Mouse (Mus musculus) granulocyte monocyte progenitor cell, adult 5-6 weeks (primary cell): Measurements from ENCODE around the gene Haao. TPM values are rescaled to one million over a fixed set of nuclear protein-coding genes. Genes with fewer than 3 reads are reported as not detected.

ENCODE experiments used
- ATAC-seq: replicated peaks from 2 replicates; pipeline ENCODE4 v1.8.0; 2016; ENCODE audit warnings: mild to moderate bottlenecking, moderate TSS enrichment, inconsistent platforms; ENCODE audit not compliant: poor library complexity, severe bottlenecking
- total RNA-seq, 2 experiments: library from RNA; stranded (forward) in 1 of 2; stranded (reverse) in 1 of 2; fragments of 200-712, 200-1000 nt in 1 of 2; fragments of >200 nt in 1 of 2; fragmentation: Nextera tagmentation in 1 of 2; gene quantifications; 2 replicates each; pipeline ENCODE4 v1.2.3; 2014 to 2017

Gene Haao
- total RNA-seq (2014; fragmentation: Nextera tagmentation) (36.7 and 42.2 TPM in 2 replicates), total RNA-seq (2017) (17.0 and 26.2 TPM in 2 replicates)

DNA sequence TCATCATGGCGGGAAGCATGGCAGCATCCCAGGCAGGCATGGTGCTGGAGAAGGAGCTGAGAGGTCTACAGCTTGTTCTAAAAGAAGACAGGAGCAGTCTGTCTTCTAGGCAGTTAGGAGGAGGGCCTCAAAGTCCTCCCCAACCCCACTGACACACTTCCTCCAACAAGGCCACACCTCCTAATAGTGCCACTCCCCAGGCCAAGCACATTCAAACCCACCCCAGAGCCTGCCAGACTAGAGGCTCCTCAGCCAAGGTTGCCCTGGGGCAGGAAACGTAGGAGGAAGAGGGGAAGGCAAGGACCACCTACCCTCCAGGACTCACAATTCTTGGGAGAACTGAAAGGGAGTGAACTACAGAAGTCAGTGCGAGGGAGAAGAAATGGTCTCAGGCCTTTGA lies at the start of gene Haao:
Gene Haao (minus strand): TSS at position 149 of the 400 bp plus-strand sequence.
- ATAC-seq = peak; percentile 40

DNA sequence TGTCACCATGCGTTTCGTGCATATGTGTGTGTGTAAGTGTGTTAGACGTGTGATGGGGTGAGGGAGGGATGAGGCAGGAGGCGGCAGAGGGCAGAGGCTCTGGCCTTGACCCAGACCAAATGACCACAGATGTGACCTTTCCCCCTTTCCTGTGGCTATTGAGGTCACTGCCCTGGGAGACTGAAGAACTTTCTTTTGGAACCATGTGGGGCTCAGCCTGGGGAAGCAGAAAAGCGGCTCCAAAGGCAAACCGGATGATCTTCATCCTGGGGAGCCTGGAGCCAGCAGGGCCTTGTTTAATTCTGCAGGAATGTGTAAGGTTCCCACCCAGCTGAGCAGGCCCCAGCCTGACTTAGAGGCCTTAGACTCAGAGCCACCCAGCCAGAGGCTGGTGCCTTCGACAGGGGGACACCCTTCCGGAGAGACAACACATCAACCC lies 49.6 kb upstream of the Haao start:
- ATAC-seq = no peak

DNA sequence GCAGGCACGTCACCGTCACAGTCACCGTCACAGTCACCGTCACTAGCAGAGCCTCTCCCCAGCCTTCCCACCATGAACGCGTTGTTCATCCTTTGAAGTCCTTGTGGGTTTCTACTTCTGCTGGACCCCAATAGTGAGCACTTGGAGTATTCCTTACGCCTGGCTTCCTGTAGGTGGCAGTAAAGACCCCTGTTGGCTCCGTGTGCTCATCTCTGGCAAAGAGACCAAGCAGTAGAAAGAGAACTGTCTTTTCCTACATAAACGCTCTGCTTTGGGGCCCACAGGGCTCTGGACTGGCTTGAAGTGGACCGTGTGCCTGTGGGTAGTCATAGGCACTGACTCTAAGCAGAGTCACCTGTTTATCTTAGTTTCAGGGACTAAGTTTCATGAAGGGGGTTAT lies 49.0 kb upstream of the Haao start:
- ATAC-seq = peak; percentile 71

DNA sequence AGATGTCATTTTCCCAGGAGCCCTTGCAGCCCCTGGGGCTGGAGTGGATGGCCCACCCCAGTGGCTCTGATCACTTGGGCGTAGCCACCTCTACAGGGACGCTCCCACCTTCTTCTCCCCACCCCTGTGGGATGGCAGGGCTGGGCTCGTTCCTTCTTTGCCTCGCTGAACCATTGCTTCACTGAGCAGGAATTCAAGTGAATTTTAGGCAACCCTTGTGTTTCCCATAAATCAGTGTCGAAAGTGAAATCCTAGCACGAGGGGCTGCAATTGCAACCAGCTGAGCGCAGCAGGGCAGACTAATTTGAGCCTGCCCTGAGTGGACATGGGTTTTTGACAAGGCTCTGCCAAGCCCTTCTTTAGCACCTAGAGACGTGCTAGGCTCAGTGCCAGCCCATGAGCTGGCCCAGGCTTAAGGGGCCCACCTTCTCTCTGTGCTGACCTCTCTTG lies 47.6 kb upstream of the Haao start:
- ATAC-seq = no peak

DNA sequence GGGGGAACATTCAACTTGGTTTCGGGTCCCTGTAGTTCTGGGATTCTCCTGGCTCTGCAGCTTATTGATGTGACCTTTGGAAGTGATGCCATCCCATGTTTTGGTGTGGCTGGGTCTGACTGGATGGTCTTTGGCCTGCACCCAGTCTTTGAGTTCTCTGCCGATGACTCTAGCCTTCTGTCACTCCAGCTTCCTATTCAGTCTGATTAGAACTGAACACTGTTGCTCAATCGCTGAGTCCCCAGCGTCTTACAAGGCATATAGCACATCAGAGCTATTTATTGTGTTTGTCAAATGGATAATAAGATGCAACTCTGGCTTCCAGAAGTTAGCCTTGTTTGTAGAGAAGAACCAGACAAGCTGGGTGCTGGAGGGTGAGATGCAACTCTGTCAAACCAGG lies 45.4 kb upstream of the Haao start:
- no peak; the same call in 1 of the 2 replicates for ATAC-seq

DNA sequence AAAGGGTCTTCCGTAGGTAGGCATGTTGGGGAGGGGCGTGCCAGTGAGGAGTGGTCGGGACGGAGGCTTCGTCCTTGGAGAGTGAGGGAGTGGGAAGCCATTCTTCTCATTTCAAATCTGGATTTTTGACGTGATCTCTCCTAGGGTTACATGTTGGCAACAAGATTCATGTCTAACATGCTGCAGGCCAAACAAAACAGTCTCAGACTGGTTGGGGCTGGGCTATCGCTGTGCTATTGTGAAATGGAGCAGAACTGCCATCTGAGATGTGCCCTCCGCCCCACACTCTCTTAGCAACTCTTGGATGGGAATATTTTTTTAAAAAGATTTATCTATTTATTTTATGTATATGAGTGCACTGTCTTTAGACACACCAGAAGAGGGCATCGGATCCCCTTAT lies 44.1 kb upstream of the Haao start:
- no peak for ATAC-seq

DNA sequence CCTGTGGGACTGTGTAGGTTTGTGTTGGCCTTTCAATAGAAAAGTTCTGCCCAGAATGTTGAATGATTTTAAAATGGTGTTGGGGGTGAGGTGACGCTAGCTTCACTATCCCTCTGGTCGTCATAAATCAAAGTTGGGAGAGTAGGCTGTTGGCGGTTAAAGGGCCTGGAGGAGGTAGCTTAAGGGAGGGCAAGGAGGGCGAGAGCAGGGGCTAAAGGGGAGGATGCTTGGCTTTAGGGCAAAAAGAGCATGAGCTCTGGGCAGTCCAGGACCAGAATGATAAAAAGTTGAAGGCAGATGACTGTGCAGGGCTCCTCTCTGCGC lies 42.6 kb upstream of the Haao start:
- no peak for ATAC-seq

DNA sequence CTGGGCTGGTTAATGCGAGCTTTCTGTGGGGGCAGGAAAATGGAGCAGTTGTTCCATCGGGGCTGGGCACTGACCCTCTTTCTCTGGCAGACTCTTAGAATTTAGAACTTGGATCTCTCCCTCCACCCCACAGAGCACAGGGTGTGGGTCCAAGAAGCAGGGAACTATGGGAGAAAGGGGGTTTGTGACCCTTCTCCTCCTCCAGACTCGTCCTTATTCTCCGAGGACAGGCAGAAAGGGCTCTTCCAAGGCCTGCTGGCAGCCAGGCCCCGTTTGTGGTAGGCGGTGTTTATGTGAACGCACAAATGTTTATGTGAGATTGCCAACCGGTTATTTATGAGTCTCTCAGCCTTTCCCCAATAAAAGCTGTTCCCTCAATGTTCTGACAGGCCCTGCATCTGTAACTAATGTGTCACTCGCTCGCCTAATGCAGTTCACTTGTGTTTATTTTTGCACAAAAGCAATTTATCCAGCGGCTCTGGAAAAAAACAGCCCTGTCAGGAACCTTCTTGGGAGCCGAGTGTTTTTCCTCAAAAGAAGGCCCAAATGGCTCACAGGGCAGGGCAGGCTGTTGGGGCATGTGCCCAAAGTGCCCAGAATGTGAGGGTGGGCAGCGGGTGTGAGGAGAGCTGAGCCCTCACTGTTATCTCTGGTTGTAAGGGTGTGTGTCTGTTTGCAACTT lies 42.1 kb upstream of the Haao start:
- no peak for ATAC-seq

DNA sequence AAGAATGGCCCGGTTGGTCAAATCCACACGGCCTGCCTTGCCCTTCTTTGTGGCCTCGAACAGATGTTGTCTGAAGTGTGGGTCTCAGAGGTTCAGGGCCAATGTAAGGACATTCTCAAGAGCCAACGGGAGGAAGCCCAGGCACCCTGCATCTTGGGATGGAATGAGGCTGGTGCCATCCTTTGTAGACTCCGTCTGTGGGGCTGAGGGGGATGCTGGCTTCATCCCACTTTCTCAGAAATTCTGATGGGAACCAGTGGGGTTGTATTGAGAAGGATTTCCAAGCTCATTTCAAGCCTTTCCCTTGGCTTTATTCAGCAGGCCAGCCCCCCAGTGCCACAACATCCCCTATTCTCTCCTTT lies 41.5 kb upstream of the Haao start:
- ATAC-seq = no peak

DNA sequence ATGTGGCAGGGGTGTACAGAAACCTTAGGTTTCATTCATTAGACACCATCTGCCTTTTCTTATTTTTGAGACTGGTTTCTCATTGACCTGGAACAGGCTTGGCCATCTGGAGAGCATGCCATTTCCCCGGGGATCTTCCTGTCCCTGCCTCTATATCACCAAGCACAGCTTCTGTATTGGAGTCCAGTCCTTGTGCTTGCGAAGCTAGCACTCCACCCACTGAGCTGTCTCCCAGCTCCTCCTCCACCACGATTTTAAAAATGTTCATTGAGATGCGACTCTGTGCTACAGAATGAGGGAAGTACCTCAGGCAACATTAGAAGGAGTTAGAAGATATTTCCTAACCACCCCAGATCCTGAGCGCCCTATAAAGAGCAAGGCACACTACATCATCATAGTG lies 39.5 kb upstream of the Haao start:
- ATAC-seq = no peak

DNA sequence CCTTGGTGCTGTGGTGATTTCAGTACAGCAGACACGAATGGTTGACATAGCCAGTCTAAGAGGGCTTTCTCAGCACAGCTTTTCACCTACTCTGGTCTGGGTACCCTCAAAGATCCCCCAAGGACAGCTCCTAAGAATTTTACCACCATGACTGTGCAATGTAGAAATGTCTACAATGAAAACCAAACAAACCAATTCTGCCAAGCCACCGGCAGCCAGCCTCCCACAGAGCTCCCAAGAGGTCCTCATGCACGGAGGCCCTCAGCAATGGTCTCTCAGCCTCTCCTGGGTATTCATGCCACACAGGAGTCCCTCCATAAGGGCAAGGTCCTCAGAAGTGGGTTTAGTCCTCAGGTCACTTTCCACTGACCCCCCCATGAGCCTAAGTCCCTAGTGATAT lies 38.6 kb upstream of the Haao start:
- ATAC-seq = no peak

DNA sequence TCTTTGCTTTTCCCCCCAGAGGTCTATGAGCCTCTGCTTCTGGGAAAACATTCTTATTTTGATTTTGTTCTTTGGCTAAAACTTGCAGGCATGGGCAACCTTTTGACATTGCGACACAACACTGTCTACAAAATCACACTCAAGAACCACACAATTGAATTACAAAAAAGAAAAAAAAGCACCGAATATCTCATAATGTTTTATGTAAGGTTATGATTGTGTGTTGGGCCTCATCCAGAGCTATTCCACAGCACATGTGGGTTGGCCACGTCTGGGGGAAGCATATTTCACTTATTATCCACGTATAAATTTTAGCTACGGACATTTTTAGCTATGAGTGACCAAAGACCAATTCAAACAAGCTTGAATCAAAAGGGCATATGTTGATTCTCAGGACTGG lies 38.0 kb upstream of the Haao start:
- no peak for ATAC-seq

DNA sequence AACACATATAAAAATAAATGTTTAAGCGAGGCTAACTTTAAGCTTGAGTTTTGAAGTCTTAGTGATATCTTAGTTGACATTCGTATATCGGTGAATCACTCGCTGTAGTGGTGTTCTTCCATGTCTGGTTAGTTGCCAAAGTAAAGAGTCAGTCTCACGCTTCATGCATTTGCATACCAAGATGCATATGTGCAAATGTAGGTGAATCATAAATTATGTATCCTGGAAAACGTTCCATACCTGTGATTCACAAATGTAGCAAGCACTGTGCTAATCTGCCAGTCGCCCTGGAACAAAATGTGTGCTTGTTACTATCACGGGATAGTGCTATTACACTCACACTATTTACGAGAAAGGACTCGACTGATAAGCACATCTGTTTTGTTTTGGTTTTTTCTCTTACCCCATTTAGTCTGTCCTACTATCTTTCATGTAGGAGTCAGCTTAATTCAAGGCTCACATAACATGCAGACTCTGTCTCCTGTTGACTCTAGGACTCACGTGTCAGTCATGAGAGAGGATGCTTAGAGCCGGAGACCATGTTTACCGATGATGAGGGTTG lies 37.3 kb upstream of the Haao start:
- ATAC-seq = no peak

DNA sequence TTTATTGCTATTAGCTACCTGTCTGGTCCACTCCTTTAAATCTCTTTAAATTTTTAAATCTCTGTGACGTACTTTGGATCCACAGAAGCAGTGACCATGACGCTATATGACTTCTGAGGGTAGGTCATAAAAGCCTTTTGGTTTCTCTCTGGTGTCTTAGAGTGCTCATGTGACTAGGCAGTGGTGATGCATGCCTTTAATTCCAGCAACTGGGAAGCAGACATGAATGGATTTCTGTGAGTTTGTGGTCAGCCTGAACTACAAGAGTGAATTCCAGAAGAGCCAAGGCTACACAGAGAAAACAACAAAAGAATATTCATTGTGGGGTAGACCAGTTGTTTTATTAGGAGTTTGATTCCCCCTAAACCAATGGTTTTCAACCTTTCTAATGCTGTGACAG lies 35.0 kb upstream of the Haao start:
- ATAC-seq = no peak

DNA sequence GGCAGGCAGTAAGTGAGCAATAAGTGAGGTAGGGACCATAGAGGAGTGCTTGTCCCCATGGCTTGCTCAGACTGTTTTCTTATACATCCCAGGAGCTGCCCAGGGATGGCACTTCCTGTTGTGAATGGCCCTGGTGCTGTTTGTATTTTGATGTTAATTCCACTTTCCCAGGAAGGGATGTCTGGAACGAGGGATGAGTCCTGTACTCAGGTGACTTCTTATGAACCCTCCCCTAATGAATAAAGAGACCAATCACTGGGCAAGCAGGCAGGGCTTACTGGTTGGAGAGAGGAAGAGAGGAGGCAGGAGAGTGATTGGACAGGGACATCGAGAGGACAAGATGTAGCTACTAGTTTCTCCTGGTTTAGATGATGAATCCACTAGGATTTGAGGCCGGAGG lies 33.3 kb upstream of the Haao start:
- ATAC-seq = no peak

DNA sequence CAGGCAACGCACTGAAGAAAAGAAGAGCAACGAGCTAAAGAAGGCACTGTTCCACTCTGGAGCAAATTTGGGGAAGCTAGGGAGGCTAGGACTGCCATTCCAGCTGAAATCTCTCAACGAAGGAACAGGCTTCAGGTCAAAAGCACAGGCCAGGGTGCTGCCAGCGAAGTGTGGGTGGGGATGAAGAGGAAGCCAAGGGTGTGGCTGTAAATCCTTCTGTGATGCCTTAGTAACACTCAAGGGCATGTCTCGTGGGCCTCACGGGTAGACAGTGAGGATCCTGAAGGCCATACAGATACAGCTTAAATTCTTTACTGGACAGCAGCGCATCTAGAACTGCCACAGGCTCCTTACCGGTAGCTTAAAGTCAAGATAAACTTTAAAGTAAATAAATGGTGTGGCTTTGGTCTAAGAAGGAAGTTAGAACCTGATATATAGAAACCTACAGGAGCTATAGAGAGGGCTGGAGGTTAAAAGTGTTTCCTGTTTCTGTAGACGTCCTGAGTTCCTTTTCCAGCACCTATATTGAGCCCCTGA lies 32.5 kb upstream of the Haao start:
- no peak for ATAC-seq

DNA sequence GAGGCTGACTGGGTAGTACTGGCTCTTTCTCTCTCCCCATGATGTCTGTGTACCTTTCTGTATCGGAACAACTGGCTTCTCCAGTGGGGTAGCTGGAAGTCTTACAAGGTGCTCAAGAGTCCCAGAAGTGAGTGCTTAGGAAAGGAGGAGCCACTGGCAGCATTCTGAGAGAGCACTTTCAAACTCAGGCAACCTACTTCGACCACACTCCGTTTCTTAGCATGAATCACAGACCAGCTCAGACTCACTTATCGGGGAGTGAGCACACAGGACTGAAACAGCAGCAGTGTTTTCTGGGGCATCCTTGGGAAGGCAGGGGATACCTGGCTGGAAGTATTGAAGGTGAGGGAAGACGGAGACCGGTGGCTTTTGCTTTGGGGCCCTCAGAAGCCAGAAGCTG lies 31.9 kb upstream of the Haao start:
- ATAC-seq = no peak

DNA sequence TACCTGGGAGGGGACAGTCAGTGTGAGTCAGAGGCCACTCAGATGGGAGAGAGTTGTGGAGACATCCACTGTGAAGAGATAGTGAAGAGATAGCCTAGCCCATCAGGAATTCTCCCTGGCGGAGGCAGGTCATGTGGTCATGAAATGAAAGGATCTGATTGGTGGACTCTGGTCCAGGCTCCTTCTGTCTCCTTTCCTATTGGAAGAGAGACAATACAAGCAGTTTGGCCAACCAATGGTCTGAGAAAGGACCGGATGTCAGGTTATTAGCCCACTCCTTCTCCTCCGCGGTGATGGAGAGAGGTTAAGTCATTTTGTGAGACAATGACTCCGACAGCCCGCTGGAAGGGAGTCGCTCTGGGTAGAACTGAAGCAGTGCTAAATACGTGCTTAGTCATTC lies 26.8 kb upstream of the Haao start:
- ATAC-seq = no peak

DNA sequence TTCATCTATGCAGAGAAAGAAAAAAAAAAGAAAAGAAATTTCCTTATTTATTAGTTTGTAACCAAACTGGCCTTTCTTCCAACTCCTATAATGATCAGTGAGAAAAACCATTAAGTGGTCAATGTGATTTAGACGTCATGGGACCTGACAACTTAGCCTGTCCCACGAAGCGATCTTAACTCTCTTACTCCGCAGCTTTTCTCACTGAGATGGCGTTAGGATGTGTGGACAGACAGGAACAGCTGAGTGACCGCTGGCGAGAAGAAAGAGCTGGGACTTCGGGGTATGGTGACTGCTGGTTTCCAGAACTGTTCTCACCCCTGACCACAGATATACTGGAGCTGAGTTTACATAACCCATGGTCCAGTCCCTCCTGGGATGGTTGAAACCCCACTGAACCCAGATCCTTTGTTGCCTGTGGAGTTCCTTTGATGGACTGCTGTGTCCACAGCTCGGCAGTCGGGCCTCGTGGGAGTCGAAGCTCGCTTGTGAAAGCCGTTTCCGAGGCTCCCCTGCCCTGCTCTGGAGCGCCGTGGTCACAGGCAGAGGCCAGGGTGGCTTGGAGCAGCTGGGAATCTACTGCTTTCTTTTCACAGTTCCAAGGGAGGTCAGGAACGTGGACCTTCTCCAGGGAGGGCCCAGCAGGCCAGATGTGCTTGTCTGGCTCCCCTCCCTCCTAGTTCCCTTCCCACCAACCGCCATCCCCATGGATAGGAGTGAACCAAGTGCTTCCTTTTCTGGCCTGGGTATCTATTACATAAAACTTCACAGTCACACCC lies 25.8 kb upstream of the Haao start:
- ATAC-seq = no peak

DNA sequence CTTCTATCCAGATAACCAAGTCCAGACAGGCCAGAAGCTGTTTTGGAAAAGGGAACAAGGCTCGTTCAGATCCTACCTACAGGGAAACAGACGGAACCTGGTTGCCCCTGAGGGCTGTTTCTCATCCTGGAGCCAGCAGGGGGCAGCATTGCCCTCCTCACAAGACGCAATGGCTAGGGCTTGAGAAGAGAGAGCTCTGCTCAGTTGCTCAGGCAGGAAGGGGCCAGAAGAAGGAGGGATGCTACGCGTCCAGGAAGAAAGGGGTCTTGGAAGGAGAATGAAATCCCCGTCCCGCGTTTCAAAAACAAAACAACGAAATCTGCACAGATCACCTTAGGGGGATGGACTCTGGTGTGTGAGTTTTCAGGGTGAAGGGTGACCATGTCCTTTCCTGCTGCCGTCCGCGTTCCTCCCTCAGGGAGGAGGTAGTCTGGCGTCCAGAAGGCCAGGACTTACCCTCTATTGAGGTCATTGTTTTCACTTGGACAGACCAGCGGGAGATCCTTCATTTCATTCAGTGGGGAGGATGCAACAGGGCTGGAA lies 25.1 kb upstream of the Haao start:
- ATAC-seq = peak; percentile 89

DNA sequence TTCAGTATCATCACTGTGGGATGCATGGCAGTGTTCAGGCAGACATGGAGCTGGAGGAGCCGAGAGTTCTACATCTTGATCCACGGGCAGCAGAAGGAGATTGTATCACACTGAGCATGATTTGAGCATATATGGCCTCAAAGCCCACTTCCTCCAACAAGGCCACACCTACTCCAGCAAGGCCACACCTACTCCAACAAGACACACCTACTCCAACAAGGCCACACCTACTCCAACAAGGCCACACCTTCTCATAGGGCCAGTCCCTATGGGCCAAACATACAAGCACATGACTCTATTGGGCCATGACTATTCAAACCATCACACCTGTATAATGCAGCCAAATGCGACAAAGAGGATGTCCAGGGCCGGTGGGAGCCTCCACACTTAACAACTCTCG lies 23.6 kb upstream of the Haao start:
- peak; percentile 41; the same call in 1 of the 2 replicates for ATAC-seq
